Mouse (Mus musculus) midbrain, embryonic 12.5 days (tissue): ENCODE results near the gene Mff. TPM values are rescaled to one million over a fixed set of nuclear protein-coding genes. Genes with fewer than 3 reads are reported as not detected.

Experiments used
- ATAC-seq: fragments of 200-750 bp; cut with Nextera tagmentation; 2 replicates; pipeline ENCODE4 v1.8.0; 2017; ENCODE audit warnings: low read depth, moderate TSS enrichment, moderate library complexity; ENCODE audit not compliant: low FRiP score
- H3K27ac ChIP-seq: fragments of 300-500 bp; sonication (generic); replicated peaks from 2 replicates; pipeline ENCODE4 v1.5.1; 2016; ENCODE audit warnings: mild to moderate bottlenecking
- H3K27me3 ChIP-seq: fragments of 300-500 bp; sonication (generic); 2 replicates; pipeline ENCODE4 v1.6.1; 2016; ENCODE audit warnings: mild to moderate bottlenecking
- H3K36me3 ChIP-seq: fragments of 300-500 bp; sonication (generic); 2 replicates; pipeline ENCODE4 v1.6.1; 2016
- H3K4me1 ChIP-seq: fragments of 300-500 bp; sonication (generic); 2 replicates; pipeline ENCODE4 v1.6.1; 2016
- H3K4me2 ChIP-seq: fragments of 300-500 bp; sonication (generic); replicated peaks from 2 replicates; pipeline ENCODE4 v1.6.1; 2016; ENCODE audit warnings: mild to moderate bottlenecking, moderate library complexity
- H3K4me3 ChIP-seq: fragments of 300-500 bp; sonication (generic); 2 replicates; pipeline ENCODE4 v1.5.1; 2016; ENCODE audit warnings: mild to moderate bottlenecking
- H3K9ac ChIP-seq: fragments of 300-500 bp; sonication (generic); replicated peaks from 2 replicates; pipeline ENCODE4 v1.6.1; 2016; ENCODE audit warnings: mild to moderate bottlenecking, moderate library complexity
- H3K9me3 ChIP-seq: fragments of 300-500 bp; sonication (generic); 2 replicates; pipeline ENCODE4 v1.6.1; 2016; ENCODE audit warnings: mild to moderate bottlenecking
- WGBS: fragments of 180-500 bp; shearing (Covaris S2); methylation state at CpG from one replicate; pipeline ENCODE4 v1.1.7; 2016; 5-methylcytosine and 5-hydroxymethylcytosine counted together
- polyA plus RNA-seq: library from polyadenylated mRNA; unstranded; fragments of >200 nt; fragmentation: Nextera tagmentation; extraction: Ambion mirVana; gene quantifications from 2 replicates; pipeline ENCODE4 v1.2.1, GENCODE M21; 2016

Gene Mff
- polyA plus RNA-seq, result 276 and 284 TPM in 2 replicates

GRCm38 (mm10) chr1:82724339-82725025 is at the start of gene Mff:
Gene Mff, plus strand, starts transcription at chr1:82724890.
- Histone ChIP-seq H3K27me3 (peaks cover 6% of the 10 kb centered on the region), H3K36me3 (peaks cover 8% of the 10 kb centered on the region), H3K4me2 (peak within 1 kb of the TSS; percentile 83), H3K4me3 (peak within 1 kb of the TSS; percentile 67), H3K4me1 (peaks cover 8% of the 10 kb centered on the region), H3K9me3 (no peaks in the 10 kb centered on the region), H3K9ac (peak within 1 kb of the TSS; percentile 82), H3K27ac (peak within 1 kb of the TSS; percentile 54)
- 10% methylated on average over 38 of the region's 38 CpGs for WGBS
- ATAC-seq, result peak; percentile 98

- no peak for ATAC-seq
- no peak overlapping the region for H3K9ac ChIP-seq
- no peaks in the 10 kb centered on the region for H3K36me3 ChIP-seq
- H3K27me3 ChIP-seq, result peaks cover 9% of the 10 kb centered on the region; the same call in 1 of the 2 replicates
- no peaks in the 10 kb centered on the region for H3K9me3 ChIP-seq
- no peak overlapping the region for H3K27ac ChIP-seq
- H3K4me2 ChIP-seq, result no peak overlapping the region
- H3K4me1 ChIP-seq, result peaks cover 3% of the 10 kb centered on the region; the same call in 1 of the 2 replicates
- no peak overlapping the region for H3K4me3 ChIP-seq
- 89% methylated on average over 5 of the region's 5 CpGs for WGBS
Observed at GRCm38 (mm10) chr1:82686328-82686727, 38.4 kb upstream of the Mff start.

GRCm38 (mm10) chr1:82686866-82687265 is 37.8 kb upstream of the Mff start:
- Histone ChIP-seq H3K9ac (no peak overlapping the region), H3K27me3 (peaks cover 9% of the 10 kb centered on the region; the same call in 1 of the 2 replicates), H3K27ac (no peak overlapping the region), H3K4me3 (no peak overlapping the region), H3K4me2 (no peak overlapping the region), H3K4me1 (peaks cover 3% of the 10 kb centered on the region; the same call in 1 of the 2 replicates), H3K9me3 (no peaks in the 10 kb centered on the region), H3K36me3 (no peaks in the 10 kb centered on the region)
- 87% methylated on average over 2 of the region's 2 CpGs for WGBS
- ATAC-seq, result no peak

GRCm38 (mm10) chr1:82687931-82688330 is 36.8 kb upstream of the Mff start:
- Histone ChIP-seq H3K27me3 (peaks cover 13% of the 10 kb centered on the region; the same call in 1 of the 2 replicates), H3K36me3 (no peaks in the 10 kb centered on the region), H3K4me2 (no peak overlapping the region), H3K4me3 (no peak overlapping the region), H3K4me1 (peaks cover 3% of the 10 kb centered on the region; the same call in 1 of the 2 replicates), H3K9ac (no peak overlapping the region), H3K9me3 (no peaks in the 10 kb centered on the region), H3K27ac (no peak overlapping the region)
- 73% methylated on average over 6 of the region's 6 CpGs for WGBS
- no peak for ATAC-seq

- no peaks in the 10 kb centered on the region for H3K4me1 ChIP-seq
- peaks cover 8% of the 10 kb centered on the region for H3K27me3 ChIP-seq
- no peak overlapping the region for H3K9ac ChIP-seq
- no peak overlapping the region for H3K4me2 ChIP-seq
- no peaks in the 10 kb centered on the region for H3K36me3 ChIP-seq
- H3K4me3 ChIP-seq, result no peak overlapping the region
- H3K9me3 ChIP-seq, result no peaks in the 10 kb centered on the region
- ATAC-seq, result no peak
- no peak overlapping the region for H3K27ac ChIP-seq
- WGBS, result 59% methylated on average over 3 of the region's 3 CpGs
Observed at GRCm38 (mm10) chr1:82695915-82696314, 28.8 kb upstream of the Mff start.

GRCm38 (mm10) chr1:82717816-82718512 is 6.7 kb upstream of the Mff start:
- Histone ChIP-seq H3K27ac (no peak overlapping the region), H3K36me3 (no peaks in the 10 kb centered on the region), H3K4me1 (no peaks in the 10 kb centered on the region), H3K9ac (no peak overlapping the region), H3K9me3 (no peaks in the 10 kb centered on the region), H3K4me3 (no peak overlapping the region), H3K27me3 (peaks cover 6% of the 10 kb centered on the region), H3K4me2 (no peak overlapping the region)
- WGBS, result 78% methylated on average over 9 of the region's 9 CpGs
- no peak for ATAC-seq

- WGBS, result under 1% methylated on average over 37 of the region's 37 CpGs
- Histone ChIP-seq H3K9ac (peak overlapping the region; percentile 82), H3K27ac (peak overlapping the region; percentile 54), H3K4me1 (peaks cover 8% of the 10 kb centered on the region), H3K27me3 (peaks cover 6% of the 10 kb centered on the region), H3K4me2 (peak overlapping the region; percentile 83), H3K9me3 (no peaks in the 10 kb centered on the region), H3K36me3 (peaks cover 15% of the 10 kb centered on the region), H3K4me3 (peak overlapping the region; percentile 67)
- ATAC-seq, result peak; percentile 98
Observed at GRCm38 (mm10) chr1:82725026-82725874, 560 bp downstream of the Mff start.

GRCm38 (mm10) chr1:82725875-82726185 is 1.1 kb downstream of the Mff start:
- Histone ChIP-seq H3K9me3 (no peaks in the 10 kb centered on the region), H3K36me3 (peaks cover 21% of the 10 kb centered on the region), H3K27ac (no peak overlapping the region), H3K4me1 (peaks cover 8% of the 10 kb centered on the region), H3K9ac (peak overlapping the region; percentile 82), H3K27me3 (peaks cover 6% of the 10 kb centered on the region), H3K4me2 (peak overlapping the region; percentile 83), H3K4me3 (peak overlapping the region; percentile 67)
- ATAC-seq, result no peak
- 57% methylated on average over 4 of the region's 4 CpGs for WGBS

- no peaks in the 10 kb centered on the region for H3K9me3 ChIP-seq
- 94% methylated on average over 5 of the region's 5 CpGs for WGBS
- no peak overlapping the region for H3K27ac ChIP-seq
- no peak overlapping the region for H3K4me3 ChIP-seq
- H3K27me3 ChIP-seq, result peaks cover 4% of the 10 kb centered on the region
- no peak overlapping the region for H3K4me2 ChIP-seq
- no peak overlapping the region for H3K9ac ChIP-seq
- no peak for ATAC-seq
- peaks cover 28% of the 10 kb centered on the region for H3K36me3 ChIP-seq
- H3K4me1 ChIP-seq, result peaks cover 8% of the 10 kb centered on the region
Observed at GRCm38 (mm10) chr1:82726482-82726881, 1.8 kb downstream of the Mff start.

- Histone ChIP-seq H3K36me3 (peaks cover 81% of the 10 kb centered on the region), H3K9ac (no peak overlapping the region), H3K4me2 (no peak overlapping the region), H3K27ac (no peak overlapping the region), H3K4me3 (no peak overlapping the region), H3K9me3 (no peaks in the 10 kb centered on the region), H3K4me1 (no peaks in the 10 kb centered on the region), H3K27me3 (no peaks in the 10 kb centered on the region)
- no peak for ATAC-seq
- WGBS, result 91% methylated on average over 1 of the region's 1 CpGs
Observed at GRCm38 (mm10) chr1:82733357-82733756, 8.7 kb downstream of the Mff start.

GRCm38 (mm10) chr1:82738066-82738465 is 13.4 kb downstream of the Mff start:
- no peak for ATAC-seq
- H3K36me3 ChIP-seq, result peaks cover 62% of the 10 kb centered on the region

GRCm38 (mm10) chr1:82741539-82741938 is 16.8 kb downstream of the Mff start:
- 87% methylated on average over 7 of the region's 7 CpGs for WGBS
- ATAC-seq, result no peak

More at GRCm38 (mm10) chr1:82738066-82738465, 13.4 kb downstream of the Mff start:
- Histone ChIP-seq H3K4me1 (no peaks in the 10 kb centered on the region), H3K9ac (no peak overlapping the region), H3K4me3 (no peak overlapping the region), H3K27me3 (no peaks in the 10 kb centered on the region), H3K9me3 (no peaks in the 10 kb centered on the region), H3K4me2 (no peak overlapping the region), H3K27ac (no peak overlapping the region)
- WGBS, result 96% methylated on average over 1 of the region's 1 CpGs

More at GRCm38 (mm10) chr1:82741539-82741938, 16.8 kb downstream of the Mff start:
- no peak overlapping the region for H3K4me3 ChIP-seq
- no peaks in the 10 kb centered on the region for H3K4me1 ChIP-seq
- peaks cover 41% of the 10 kb centered on the region for H3K36me3 ChIP-seq
- H3K9me3 ChIP-seq, result no peaks in the 10 kb centered on the region
- H3K27ac ChIP-seq, result no peak overlapping the region
- H3K4me2 ChIP-seq, result no peak overlapping the region
- H3K9ac ChIP-seq, result no peak overlapping the region
- no peaks in the 10 kb centered on the region for H3K27me3 ChIP-seq
